32 mouse cellular contexts compared by ENCODE assay signal in the genomic region with DNA sequence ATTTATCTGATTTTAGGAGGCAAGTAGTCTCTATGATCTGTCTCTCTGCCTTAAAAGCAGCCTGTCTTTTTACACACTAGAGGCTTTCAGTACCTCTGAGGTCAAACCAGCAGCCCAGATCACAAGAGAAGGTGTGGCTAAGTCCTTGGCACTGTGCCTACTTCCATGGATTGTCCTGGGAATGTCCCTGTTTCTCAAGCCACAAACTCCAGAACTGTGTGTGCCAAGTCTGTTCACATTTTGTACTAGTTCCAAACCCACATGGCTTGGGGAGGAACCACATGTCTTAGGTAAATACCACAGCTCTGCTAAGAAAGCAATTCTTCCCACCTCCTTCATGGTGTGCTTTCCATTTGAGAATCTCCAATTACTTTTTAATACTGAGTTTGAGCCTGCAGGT.
DNase-seq lines count a peak whose midpoint lies in the region; ATAC-seq lines count a peak whose summit lies in the region.
"Had no signal": no experiment of that assay in that cellular context is flagged by ENCODE, and none has a peak within 500 bp of the region (broad histone marks: within the 10 kb centered on the region; RNA-seq: fewer than 3 reads in every experiment).

No protein-coding gene starts in this region.

- no peak for ATAC-seq in embryonic facial prominence, embryonic 14.5 days (ENCODE audit: low read depth)
- ATAC-seq: forebrain, embryonic 13.5 days; forebrain, embryonic 16.5 days; hindbrain, postnatal 0 days; inflammation-experienced regulatory T-cells, adult 6 months; intestine, embryonic 16.5 days; Patski had no signal

- no peaks in the 10 kb centered on the region for H3K9me3 ChIP-seq in embryonic facial prominence, embryonic 14.5 days (ENCODE audit: control insufficient read depth, low read length)
- H3K9me3 ChIP-seq in embryonic facial prominence, embryonic 10.5 days = 0 out of 2 replicates have a peak, but pooled peaks cover 2% of the 10 kb centered on the region
- H3K9me3 ChIP-seq: embryonic facial prominence, embryonic 12.5 days; heart, embryonic 15.5 days had no signal

- no peaks in the 10 kb centered on the region for H3K4me1 ChIP-seq in embryonic facial prominence, embryonic 14.5 days (ENCODE audit: control insufficient read depth, insufficient read depth, low read length)
- H3K4me1 ChIP-seq in embryonic facial prominence, embryonic 10.5 days = no peaks in the 10 kb centered on the region
- H3K4me1 ChIP-seq: embryonic facial prominence, embryonic 12.5 days; forebrain, embryonic 10.5 days; forebrain, embryonic 13.5 days; heart, embryonic 12.5 days; heart, embryonic 15.5 days had no signal

- H3K27me3 ChIP-seq in embryonic facial prominence, embryonic 14.5 days (replicated peaks; ENCODE audit: control insufficient read depth, insufficient read depth, low read length) = no peaks in the 10 kb centered on the region
- no peaks in the 10 kb centered on the region for H3K27me3 ChIP-seq in embryonic facial prominence, embryonic 10.5 days (replicated peaks; ENCODE audit: low read depth, poor library complexity, severe bottlenecking)
- H3K27me3 ChIP-seq: embryonic facial prominence, embryonic 12.5 days; forebrain, embryonic 13.5 days; heart, embryonic 12.5 days; heart, embryonic 15.5 days; Patski had no signal

- no peaks in the 10 kb centered on the region for H3K36me3 ChIP-seq in embryonic facial prominence, embryonic 14.5 days (ENCODE audit: control insufficient read depth, insufficient read depth, low read length)
- H3K36me3 ChIP-seq in embryonic facial prominence, embryonic 10.5 days (replicated peaks) = no peaks in the 10 kb centered on the region
- H3K36me3 ChIP-seq: embryonic facial prominence, embryonic 12.5 days; forebrain, embryonic 10.5 days; heart, embryonic 12.5 days; heart, embryonic 15.5 days had no signal

- H3K4me3 ChIP-seq in embryonic facial prominence, embryonic 14.5 days (ENCODE audit: low read depth, low read length) = no peak overlapping the region
- H3K4me3 ChIP-seq in embryonic facial prominence, embryonic 10.5 days = no peak overlapping the region
- H3K4me3 ChIP-seq: embryonic facial prominence, embryonic 12.5 days; erythroblast, embryonic 14.5 days; forebrain, embryonic 10.5 days; forebrain, embryonic 13.5 days; heart, embryonic 12.5 days; heart, embryonic 15.5 days had no signal

- H3K4me2 ChIP-seq in embryonic facial prominence, embryonic 14.5 days (ENCODE audit: low read depth, low read length) = no peak overlapping the region
- H3K4me2 ChIP-seq: embryonic facial prominence, embryonic 12.5 days; forebrain, embryonic 13.5 days; heart, embryonic 12.5 days; heart, embryonic 15.5 days; hindbrain, embryonic 14.5 days had no signal

- H3K27ac ChIP-seq in embryonic facial prominence, embryonic 14.5 days (replicated peaks; ENCODE audit: low read depth, low read length) = no peak overlapping the region
- no peak overlapping the region for H3K27ac ChIP-seq in embryonic facial prominence, embryonic 10.5 days (replicated peaks)
- H3K27ac ChIP-seq: embryonic facial prominence, embryonic 12.5 days; forebrain, embryonic 10.5 days; forebrain, embryonic 13.5 days; heart, embryonic 15.5 days; hindbrain, embryonic 14.5 days; hindbrain, postnatal 0 days had no signal

- peak; percentile 0 for DNase-seq in embryonic facial prominence, embryonic 14.5 days (ENCODE audit: low spot score)
- DNase-seq in embryonic facial prominence, embryonic 10.5 days (ENCODE audit: low spot score) = no peak
- DNase-seq in kidney, adult 9 months = peak; percentile 11
- DNase-seq in kidney, postnatal 25 days = no peak
- DNase-seq in 3134 (ENCODE audit: extremely low read depth, insufficient read length, low spot score) (peak; percentile 58), NIH3T3 (ENCODE audit: low read depth) (peak; percentile 14)
- no peak for DNase-seq in embryo, embryonic 9.5 days (ENCODE audit: extremely low spot score)
- DNase-seq in cerebellum, postnatal 36 days = no peak
- DNase-seq: adrenal gland, adult 2 months; adrenal gland, postnatal 14 days; cerebellum, adult 11 months; cerebellum, adult 2 months; cerebellum, adult 9-11 months; cerebellum, postnatal 25 days; embryo, embryonic 11 days; gastrocnemius, postnatal 10 days; gastrocnemius, postnatal 36 days; heart, adult 18-20 months; heart, postnatal 10 days; heart, postnatal 4 days had no signal

- H3K9ac ChIP-seq in embryonic facial prominence, embryonic 14.5 days (ENCODE audit: low read depth, low read length) = no peak overlapping the region
- H3K9ac ChIP-seq: embryonic facial prominence, embryonic 12.5 days; forebrain, embryonic 13.5 days; heart, embryonic 12.5 days; heart, embryonic 15.5 days; hindbrain, embryonic 14.5 days had no signal

Comparison
In these comparisons a context has a peak if more than half of its experiments do, and no peak if none do; other contexts are left out.
1. DNase-seq: peak in embryonic facial prominence, embryonic 14.5 days (single experiment), kidney, adult 9 months (single experiment), 3134 (single experiment) and NIH3T3 (single experiment); none in embryonic facial prominence, embryonic 10.5 days (single experiment), kidney, postnatal 25 days (0 of 2), embryo, embryonic 9.5 days (single experiment) and cerebellum, postnatal 36 days (0 of 2).